Mouse (Mus musculus) liver, embryonic 11.5 days (tissue): ENCODE measurements around the gene Chst8. TPM values are rescaled to one million over a fixed set of nuclear protein-coding genes. Genes with fewer than 3 reads are reported as not detected.

Experiments used
- ATAC-seq: fragments of 200-750 bp; cut with Nextera tagmentation; replicated peaks from 2 replicates; pipeline ENCODE4 v1.8.0; 2017; ENCODE audit warnings: moderate number of reproducible peaks, mild to moderate bottlenecking, moderate TSS enrichment, moderate library complexity; ENCODE audit not compliant: low FRiP score
- DNase-seq: peaks from one replicate; pipeline ENCODE4 v3.0.0-alpha.2; 2017; ENCODE audit warnings: low spot score
- H3K27ac ChIP-seq: fragments of 300-500 bp; sonication (generic); 2 replicates; pipeline ENCODE4 v1.5.1; 2014; ENCODE audit warnings: mild to moderate bottlenecking, low read depth, low read length, control low read depth
- H3K27me3 ChIP-seq: fragments of 300-500 bp; sonication (generic); replicated peaks from 2 replicates; pipeline ENCODE4 v1.6.1; 2014; ENCODE audit warnings: low read length, mixed read lengths; ENCODE audit not compliant: control insufficient read depth, insufficient read depth
- H3K36me3 ChIP-seq: fragments of 300-500 bp; sonication (generic); 2 replicates; pipeline ENCODE4 v1.6.1; 2014; ENCODE audit warnings: mild to moderate bottlenecking, low read length, moderate library complexity, mixed read lengths; ENCODE audit not compliant: control insufficient read depth, insufficient read depth
- H3K4me1 ChIP-seq: fragments of 300-500 bp; sonication (generic); replicated peaks from 2 replicates; pipeline ENCODE4 v1.6.1; 2014; ENCODE audit warnings: low read length, mixed read lengths; ENCODE audit not compliant: control insufficient read depth, insufficient read depth
- H3K4me2 ChIP-seq: fragments of 300-500 bp; sonication (generic); 2 replicates; pipeline ENCODE4 v1.6.1; 2014; ENCODE audit warnings: mild to moderate bottlenecking, control low read depth, moderate library complexity
- H3K4me3 ChIP-seq: fragments of 300-500 bp; sonication (generic); 2 replicates; pipeline ENCODE4 v1.5.1; 2014; ENCODE audit warnings: low read depth, low read length, control low read depth
- H3K9ac ChIP-seq: fragments of 300-500 bp; sonication (generic); 2 replicates; pipeline ENCODE4 v1.6.1; 2014; ENCODE audit warnings: low read depth, low read length, control low read depth
- H3K9me3 ChIP-seq: fragments of 300-500 bp; sonication (generic); 2 replicates; pipeline ENCODE4 v1.6.1; 2016; ENCODE audit warnings: low read length, inconsistent platforms, mixed read lengths; ENCODE audit not compliant: control insufficient read depth
- WGBS: fragments of 180-500 bp; shearing (Covaris S2); extraction: QIAGEN DNeasy Blood & Tissue Kit; methylation state at CpG from one replicate; pipeline ENCODE4 v1.1.7; 2014; 5-methylcytosine and 5-hydroxymethylcytosine counted together
- polyA plus RNA-seq: library from polyadenylated mRNA; unstranded; fragments of >200 nt; fragmentation: Nextera tagmentation; extraction: Ambion mirVana; gene quantifications from 2 replicates; pipeline ENCODE4 v1.2.1, GENCODE M21; 2014

The Chst8 gene
- 0.75 and 0.79 TPM in 2 replicates for polyA plus RNA-seq

- 2% methylated on average over 64 of the region's 65 CpGs for WGBS
- H3K9me3 ChIP-seq, result no peaks in the 10 kb centered on the region
- no peaks in the 10 kb centered on the region for H3K4me1 ChIP-seq
- H3K27me3 ChIP-seq, result peaks cover 56% of the 10 kb centered on the region
- H3K27ac ChIP-seq, result no peak within 1 kb of the TSS
- no peaks in the 10 kb centered on the region for H3K36me3 ChIP-seq
- peak within 1 kb of the TSS; percentile 54 for H3K4me3 ChIP-seq
- ATAC-seq (peak; percentile 62), DNase-seq (peak; percentile 77)
- H3K4me2 ChIP-seq, result peak within 1 kb of the TSS; percentile 76
- no peak within 1 kb of the TSS for H3K9ac ChIP-seq
Observed at GRCm38 (mm10) chr7:34812531-34813111, at the start of gene Chst8. Gene Chst8 (minus strand): TSS chr7:34812711.

- no peaks in the 10 kb centered on the region for H3K36me3 ChIP-seq
Observed at GRCm38 (mm10) chr7:34858291-34858690, 45.8 kb upstream of the Chst8 start.

GRCm38 (mm10) chr7:34854781-34855352 is 42.4 kb upstream of the Chst8 start:
- ATAC-seq, result no peak
- no peaks in the 10 kb centered on the region for H3K27me3 ChIP-seq

More at GRCm38 (mm10) chr7:34858291-34858690, 45.8 kb upstream of the Chst8 start:
- WGBS, result 66% methylated on average over 2 of the region's 2 CpGs
- H3K4me2 ChIP-seq, result no peak overlapping the region
- H3K9ac ChIP-seq, result no peak overlapping the region
- no peaks in the 10 kb centered on the region for H3K4me1 ChIP-seq
- no peaks in the 10 kb centered on the region for H3K27me3 ChIP-seq
- no peak overlapping the region for H3K27ac ChIP-seq
- DNase-seq (no peak), ATAC-seq (no peak)
- no peak overlapping the region for H3K4me3 ChIP-seq
- no peaks in the 10 kb centered on the region for H3K9me3 ChIP-seq

GRCm38 (mm10) chr7:34853393-34853792 is 40.9 kb upstream of the Chst8 start:
- no peak overlapping the region for H3K4me2 ChIP-seq
- 83% methylated on average over 3 of the region's 3 CpGs for WGBS
- H3K9me3 ChIP-seq, result no peaks in the 10 kb centered on the region
- ATAC-seq (no peak), DNase-seq (no peak)
- H3K36me3 ChIP-seq, result no peaks in the 10 kb centered on the region
- H3K4me1 ChIP-seq, result no peaks in the 10 kb centered on the region
- H3K4me3 ChIP-seq, result no peak overlapping the region
- no peaks in the 10 kb centered on the region for H3K27me3 ChIP-seq
- H3K27ac ChIP-seq, result no peak overlapping the region
- no peak overlapping the region for H3K9ac ChIP-seq

More at GRCm38 (mm10) chr7:34854781-34855352, 42.4 kb upstream of the Chst8 start:
- Histone ChIP-seq H3K36me3 (no peaks in the 10 kb centered on the region), H3K9ac (no peak overlapping the region), H3K27ac (no peak overlapping the region), H3K4me2 (no peak overlapping the region), H3K4me1 (no peaks in the 10 kb centered on the region), H3K4me3 (no peak overlapping the region), H3K9me3 (no peaks in the 10 kb centered on the region)
- 76% methylated on average over 6 of the region's 6 CpGs for WGBS
- no peak for DNase-seq

- ATAC-seq, result no peak
- Histone ChIP-seq H3K4me3 (no peak overlapping the region), H3K27me3 (no peaks in the 10 kb centered on the region), H3K36me3 (no peaks in the 10 kb centered on the region), H3K4me2 (no peak overlapping the region), H3K27ac (no peak overlapping the region), H3K9me3 (no peaks in the 10 kb centered on the region), H3K9ac (no peak overlapping the region), H3K4me1 (no peaks in the 10 kb centered on the region)
- 31% methylated on average over 10 of the region's 10 CpGs for WGBS
- no peak for DNase-seq
Observed at GRCm38 (mm10) chr7:34849660-34850059, 37.1 kb upstream of the Chst8 start.

- Histone ChIP-seq H3K36me3 (no peaks in the 10 kb centered on the region), H3K9me3 (no peaks in the 10 kb centered on the region), H3K27me3 (no peaks in the 10 kb centered on the region), H3K4me1 (no peaks in the 10 kb centered on the region), H3K27ac (no peak overlapping the region), H3K4me3 (no peak overlapping the region), H3K4me2 (no peak overlapping the region), H3K9ac (no peak overlapping the region)
- DNase-seq (no peak), ATAC-seq (no peak)
- 77% methylated on average over 4 of the region's 4 CpGs for WGBS
Observed at GRCm38 (mm10) chr7:34848811-34849210, 36.3 kb upstream of the Chst8 start.

GRCm38 (mm10) chr7:34847900-34848299 is 35.4 kb upstream of the Chst8 start:
- Histone ChIP-seq H3K4me1 (no peaks in the 10 kb centered on the region), H3K36me3 (no peaks in the 10 kb centered on the region), H3K9ac (no peak overlapping the region), H3K4me3 (no peak overlapping the region), H3K9me3 (no peaks in the 10 kb centered on the region), H3K27me3 (no peaks in the 10 kb centered on the region), H3K4me2 (no peak overlapping the region), H3K27ac (no peak overlapping the region)
- 83% methylated on average over 6 of the region's 6 CpGs for WGBS
- no peak for DNase-seq
- no peak for ATAC-seq

GRCm38 (mm10) chr7:34847410-34847809 is 34.9 kb upstream of the Chst8 start:
- no peak overlapping the region for H3K4me2 ChIP-seq
- no peak overlapping the region for H3K9ac ChIP-seq
- WGBS, result 75% methylated on average over 5 of the region's 5 CpGs
- ATAC-seq, result no peak
- no peak for DNase-seq
- no peaks in the 10 kb centered on the region for H3K36me3 ChIP-seq
- H3K27ac ChIP-seq, result no peak overlapping the region
- H3K4me1 ChIP-seq, result no peaks in the 10 kb centered on the region
- H3K27me3 ChIP-seq, result no peaks in the 10 kb centered on the region
- no peaks in the 10 kb centered on the region for H3K9me3 ChIP-seq
- no peak overlapping the region for H3K4me3 ChIP-seq

GRCm38 (mm10) chr7:34838749-34839148 is 26.2 kb upstream of the Chst8 start:
- Histone ChIP-seq H3K27ac (no peak overlapping the region), H3K4me3 (no peak overlapping the region), H3K4me2 (no peak overlapping the region), H3K9me3 (no peaks in the 10 kb centered on the region), H3K36me3 (no peaks in the 10 kb centered on the region), H3K9ac (no peak overlapping the region), H3K4me1 (no peaks in the 10 kb centered on the region), H3K27me3 (no peaks in the 10 kb centered on the region)
- no peak for ATAC-seq
- no peak for DNase-seq
- WGBS, result 85% methylated on average over 4 of the region's 4 CpGs
